Mouse (Mus musculus) megakaryocyte-erythroid progenitor cell, adult 5-6 weeks (primary cell): Measurements from ENCODE around the gene Slc25a26. TPM values are rescaled to one million over a fixed set of nuclear protein-coding genes. Genes with fewer than 3 reads are reported as not detected.
"Not testable (repeated sequence)": the region's sequence is repeated elsewhere in the genome, so short reads cannot be mapped to it uniquely, and the experiment has no call there.

Source experiments
- ATAC-seq: replicated peaks from 2 replicates; pipeline ENCODE4 v1.8.0; 2016; ENCODE audit warnings: mild to moderate bottlenecking, inconsistent platforms; ENCODE audit not compliant: severe bottlenecking, poor library complexity, low FRiP score, low TSS enrichment
- total RNA-seq, 2 experiments: library from RNA; stranded (forward) in 1 of 2; stranded (reverse) in 1 of 2; fragments of 200-1000, 215-1000 nt in 1 of 2; fragments of >200 nt in 1 of 2; fragmentation: Nextera tagmentation in 1 of 2; gene quantifications; 2 replicates each; pipeline ENCODE4 v1.2.3; 2014 to 2017

The Slc25a26 gene
- total RNA-seq, 2 experiments from 2014 or later: 3.0 to 9.9 TPM

DNA sequence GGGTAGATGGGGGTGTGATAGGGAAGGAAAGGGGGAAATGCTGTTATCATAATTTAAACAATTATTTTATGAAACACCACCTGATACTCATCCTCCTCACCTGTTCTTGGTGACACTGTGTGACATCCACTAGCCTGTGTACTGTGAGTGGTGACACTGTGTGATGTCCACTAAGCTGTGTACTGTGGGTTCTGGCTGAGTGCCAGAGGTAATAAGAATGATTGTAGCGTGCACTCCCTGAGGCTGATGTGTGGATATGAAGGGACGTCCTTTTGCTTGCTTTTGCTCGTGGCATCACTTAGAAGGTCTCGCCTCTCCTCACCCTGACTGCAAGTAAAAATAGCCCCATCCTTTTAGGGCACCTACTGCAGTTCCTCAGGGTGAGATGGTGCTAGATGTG, 47.1 kb downstream of the Slc25a26 start:
- ATAC-seq: no peak

DNA sequence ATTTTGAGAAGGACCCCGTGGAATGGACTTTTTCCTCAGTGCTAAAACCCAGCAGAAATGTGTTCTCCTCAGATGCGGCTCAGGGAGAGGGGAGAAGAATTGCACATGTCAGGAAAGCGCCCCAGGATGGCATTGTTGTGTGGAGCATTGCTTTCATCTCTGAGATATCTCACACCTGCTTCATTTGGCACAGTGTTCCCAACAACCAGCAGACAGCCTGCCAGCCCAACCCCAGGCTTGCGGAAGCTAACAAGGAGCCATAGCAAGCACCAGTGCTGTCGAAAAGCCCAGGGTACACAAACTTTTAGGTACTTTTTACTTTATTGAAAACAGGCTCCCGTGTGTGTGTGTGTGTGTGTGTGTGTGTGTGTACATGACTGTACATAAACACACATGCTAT, 50.2 kb downstream of the Slc25a26 start:
- no peak for ATAC-seq

DNA sequence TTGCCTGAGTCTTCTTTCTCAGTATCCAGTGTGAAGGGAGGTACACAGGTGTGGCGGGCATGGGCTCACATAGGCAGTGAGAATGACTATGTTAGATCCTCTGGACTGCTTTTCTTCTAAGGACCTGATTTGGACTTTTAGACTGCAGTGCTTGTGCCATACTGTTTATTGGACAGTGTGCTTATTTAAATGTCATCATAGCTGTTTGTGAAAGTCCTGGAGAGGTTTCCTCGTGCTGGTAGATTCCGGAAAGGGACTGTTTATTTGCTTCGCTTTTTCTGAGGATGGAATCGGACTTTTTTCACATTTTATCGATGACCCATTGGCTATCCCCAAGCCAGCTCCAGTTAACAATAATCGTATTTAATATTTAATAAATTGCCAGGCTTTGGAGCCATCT, 50.7 kb downstream of the Slc25a26 start:
- ATAC-seq: no peak

DNA sequence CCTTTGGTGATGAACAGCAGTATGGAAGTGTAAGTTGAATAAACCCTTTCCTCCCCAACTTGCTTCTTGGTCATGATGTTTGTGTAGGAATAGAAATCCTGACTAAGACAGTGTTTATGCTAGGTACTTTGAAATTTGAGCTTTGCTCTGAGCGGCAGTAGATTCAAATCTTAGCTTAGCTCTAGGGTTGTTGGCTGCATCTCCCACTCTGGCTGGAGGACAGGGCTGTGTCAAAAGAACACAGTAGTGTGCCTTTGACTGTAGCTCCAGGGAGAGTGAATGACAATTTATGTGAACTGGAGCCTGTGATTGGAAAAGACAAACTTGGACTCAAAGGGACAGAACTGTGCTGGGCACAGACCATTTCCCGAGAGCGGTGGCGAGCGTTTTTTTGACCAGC, 53.0 kb downstream of the Slc25a26 start:
- no peak for ATAC-seq

GRCm38 (mm10) chr6:94558603-94559002, 58.5 kb downstream of the Slc25a26 start:
- not testable (repeated sequence) for ATAC-seq

GRCm38 (mm10) chr6:94560896-94561295, 60.8 kb downstream of the Slc25a26 start:
- no peak for ATAC-seq

- no peak for ATAC-seq
These were observed 61.2 kb downstream of the Slc25a26 start for GRCm38 (mm10) chr6:94561346-94561745.

GRCm38 (mm10) chr6:94563203-94563940, 63.2 kb downstream of the Slc25a26 start:
- ATAC-seq: no peak

DNA sequence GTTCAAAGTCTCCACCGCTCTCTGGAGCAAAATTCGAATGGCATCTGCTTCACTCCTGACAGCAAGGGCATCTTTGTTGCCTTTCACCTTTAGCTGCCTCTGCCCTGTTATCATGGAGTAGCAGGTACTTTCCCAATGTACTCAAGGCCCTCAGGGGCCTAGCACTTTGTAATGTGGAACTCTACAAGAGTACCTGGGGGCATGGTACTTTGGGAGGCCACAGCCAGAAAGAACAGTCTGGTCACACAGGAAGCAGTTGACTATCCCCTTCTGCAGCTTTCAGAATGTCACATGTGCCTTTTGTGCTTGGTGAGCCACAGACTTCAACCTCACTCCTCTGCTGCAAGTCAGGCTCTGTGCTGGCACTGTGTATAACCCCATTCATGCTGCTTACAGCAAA, 65.6 kb downstream of the Slc25a26 start:
- no peak for ATAC-seq

- no peak for ATAC-seq
These were observed 67.9 kb downstream of the Slc25a26 start for GRCm38 (mm10) chr6:94568040-94568439.

GRCm38 (mm10) chr6:94575526-94576166, 75.5 kb downstream of the Slc25a26 start:
- ATAC-seq: no peak

DNA sequence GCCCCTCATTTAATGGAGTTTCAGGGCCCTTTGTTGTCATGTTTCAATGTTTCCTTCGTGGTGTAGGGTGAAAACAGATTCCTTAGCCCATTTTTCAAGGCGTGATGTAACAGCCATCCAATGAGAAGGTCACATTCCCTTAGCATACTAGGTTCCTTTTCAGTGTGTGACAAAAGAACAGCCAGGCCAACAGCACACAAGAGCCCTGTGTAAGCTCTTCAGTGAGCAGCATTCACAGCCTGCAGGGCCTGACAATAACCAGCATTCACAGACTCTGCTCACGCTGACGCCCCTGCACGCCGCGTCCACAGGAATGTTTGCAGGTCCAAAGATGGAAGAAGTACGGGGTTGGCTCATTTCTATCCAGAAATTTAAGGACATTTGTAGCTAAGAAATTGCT, 77.9 kb downstream of the Slc25a26 start:
- ATAC-seq: no peak

- no peak for ATAC-seq
These were observed 81.9 kb downstream of the Slc25a26 start for GRCm38 (mm10) chr6:94582055-94582454.

DNA sequence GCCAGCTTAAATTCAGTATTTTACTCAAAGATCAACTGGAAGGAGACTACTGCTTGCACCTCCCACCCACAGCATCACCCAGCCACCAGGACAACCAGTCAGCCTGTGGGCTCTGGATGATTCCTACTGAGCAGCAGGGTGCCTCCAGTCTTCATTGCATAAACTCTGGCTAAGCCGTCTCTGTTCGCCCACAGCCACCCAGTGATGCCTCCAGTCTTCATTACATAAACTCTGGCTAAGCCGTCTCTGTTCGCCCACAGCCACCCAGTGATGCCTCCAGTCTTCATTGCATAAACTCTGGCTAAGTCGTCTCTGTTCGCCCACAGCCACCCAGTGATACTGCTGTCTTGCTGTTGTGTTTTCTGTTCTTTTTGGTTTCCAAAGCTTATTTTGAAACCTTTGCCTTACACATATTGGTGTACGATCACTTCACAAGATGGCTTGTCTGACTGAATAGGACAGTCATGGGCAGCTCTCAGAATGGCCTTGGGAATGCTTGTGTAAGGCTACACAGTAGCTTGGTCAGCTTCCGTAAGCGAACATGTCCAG, 84.1 kb downstream of the Slc25a26 start:
- no peak for ATAC-seq

- no peak for ATAC-seq
These were observed 84.8 kb downstream of the Slc25a26 start for GRCm38 (mm10) chr6:94584976-94585375.

GRCm38 (mm10) chr6:94588365-94588764, 88.2 kb downstream of the Slc25a26 start:
- ATAC-seq: no peak

- ATAC-seq: no peak
These were observed 92.1 kb downstream of the Slc25a26 start for GRCm38 (mm10) chr6:94592243-94592642.

- no peak for ATAC-seq
These were observed 92.6 kb downstream of the Slc25a26 start for GRCm38 (mm10) chr6:94592710-94593109.

- ATAC-seq: no peak
These were observed 94.0 kb downstream of the Slc25a26 start for GRCm38 (mm10) chr6:94594096-94594665.

- ATAC-seq: no peak
These were observed 94.6 kb downstream of the Slc25a26 start for GRCm38 (mm10) chr6:94594711-94595110.

DNA sequence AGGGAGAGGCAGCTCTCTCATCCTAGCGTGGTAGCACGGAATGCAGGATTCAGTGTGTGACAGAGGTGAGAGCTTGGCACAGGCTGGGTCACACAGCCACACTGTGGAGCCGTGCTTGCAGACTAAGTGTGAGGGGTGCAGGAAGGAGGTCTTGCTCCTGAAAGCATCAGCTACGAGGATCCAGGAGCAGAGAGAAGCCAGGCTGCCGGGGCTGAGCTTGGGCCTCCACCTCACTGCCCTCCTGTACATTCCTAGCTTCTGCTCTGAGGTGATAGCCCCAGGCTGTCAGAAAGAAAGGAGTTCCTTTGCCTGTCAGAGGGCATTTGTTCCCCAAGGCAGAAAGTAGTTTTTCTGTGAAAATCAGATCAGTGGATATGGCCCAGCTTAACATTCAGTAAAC, 95.1 kb downstream of the Slc25a26 start:
- ATAC-seq: no peak
